Mouse (Mus musculus): ENCODE data around the gene Spock1.

The Spock1 gene

DNA sequence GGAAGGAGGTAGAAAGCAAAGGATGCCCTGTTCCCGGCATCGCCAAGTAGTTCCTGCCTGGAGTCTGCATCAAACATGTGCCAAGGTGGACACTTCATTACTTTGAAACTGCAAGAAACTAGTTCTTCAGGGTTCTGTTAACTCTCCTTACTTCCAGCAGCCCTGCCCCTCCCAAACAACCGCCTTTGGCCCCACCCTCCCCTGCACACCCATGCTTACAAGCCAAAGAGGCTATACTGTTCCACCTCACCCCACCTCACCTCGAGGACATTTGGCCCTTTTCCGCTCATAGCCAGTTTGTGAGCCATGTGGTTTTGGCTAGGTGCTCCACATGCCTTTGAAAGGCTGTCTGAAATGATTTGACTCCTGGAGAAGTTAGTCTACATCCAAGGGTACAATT, 211.4 kb downstream of the Spock1 start:
- ChIA-PET POLR2A (interaction anchor here in 1 of 4 experiments (0.7 kb wide), 1 partner anchor 11 kb away, joined by 4 read pairs; no protein-coding TSS in a partner anchor), CTCF (no interaction called here)

DNA sequence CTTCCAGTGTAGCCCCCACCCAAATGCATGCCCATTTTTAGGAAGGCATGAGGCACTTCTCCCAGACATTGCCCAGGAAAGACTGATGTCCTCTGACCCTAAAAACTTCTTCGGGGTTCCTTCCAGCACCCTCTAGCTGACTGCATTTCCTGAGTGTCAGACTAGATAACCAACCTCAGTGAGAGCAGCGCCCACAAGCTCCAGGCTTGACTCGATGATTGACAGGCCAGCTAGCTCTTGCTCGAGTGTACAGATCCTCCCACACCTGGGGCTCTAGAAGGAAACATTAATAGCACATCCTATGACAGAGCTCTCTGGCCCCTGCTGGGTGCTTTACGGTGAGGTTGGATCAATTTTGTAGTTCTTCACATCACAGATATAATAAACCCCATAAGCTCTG, 219.2 kb downstream of the Spock1 start:
- CTCF ChIA-PET = no interaction called here
- POLR2A ChIA-PET = no interaction called here

DNA sequence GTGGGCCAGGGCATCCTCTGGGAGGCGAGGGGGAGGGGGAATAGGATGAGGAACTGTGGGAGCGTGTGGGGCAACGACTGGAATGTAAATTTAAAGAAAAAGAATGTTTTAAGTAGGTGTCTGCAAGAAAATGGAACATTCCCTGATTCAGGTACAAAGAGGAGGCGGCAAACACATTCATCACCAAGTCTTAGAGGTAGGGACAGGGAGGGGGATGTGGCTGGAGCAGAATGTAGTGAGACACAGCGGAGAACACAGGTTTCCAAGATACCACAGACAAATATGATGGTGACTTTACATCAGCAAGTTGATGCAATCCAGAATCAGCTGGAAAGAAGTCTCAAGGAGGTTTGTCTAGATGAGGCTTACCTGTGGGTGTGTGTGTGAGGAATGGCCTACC, 221.7 kb downstream of the Spock1 start:
- ChIA-PET CTCF (no interaction called here), POLR2A (no interaction called here)

DNA sequence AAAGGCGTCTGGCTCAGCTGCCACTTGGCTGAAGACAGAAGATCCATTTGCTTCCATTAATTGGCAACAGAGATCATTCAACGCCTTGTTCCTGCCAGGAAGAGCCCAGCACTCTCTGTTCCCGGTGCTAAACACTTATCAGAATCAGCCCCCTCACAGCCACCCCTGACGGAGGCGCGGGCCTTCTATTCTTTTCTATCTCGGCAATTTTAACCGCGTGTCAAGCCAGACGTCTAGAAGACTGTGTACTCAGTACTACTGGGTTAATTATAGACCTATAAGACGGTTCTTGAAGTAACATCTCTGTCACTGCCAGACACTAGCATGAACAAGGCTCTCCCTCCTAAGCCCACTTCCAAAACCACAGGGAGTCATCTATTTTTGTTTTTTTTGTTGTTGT, 222.9 kb downstream of the Spock1 start:
- POLR2A ChIA-PET = no interaction called here
- CTCF ChIA-PET = no interaction called here

DNA sequence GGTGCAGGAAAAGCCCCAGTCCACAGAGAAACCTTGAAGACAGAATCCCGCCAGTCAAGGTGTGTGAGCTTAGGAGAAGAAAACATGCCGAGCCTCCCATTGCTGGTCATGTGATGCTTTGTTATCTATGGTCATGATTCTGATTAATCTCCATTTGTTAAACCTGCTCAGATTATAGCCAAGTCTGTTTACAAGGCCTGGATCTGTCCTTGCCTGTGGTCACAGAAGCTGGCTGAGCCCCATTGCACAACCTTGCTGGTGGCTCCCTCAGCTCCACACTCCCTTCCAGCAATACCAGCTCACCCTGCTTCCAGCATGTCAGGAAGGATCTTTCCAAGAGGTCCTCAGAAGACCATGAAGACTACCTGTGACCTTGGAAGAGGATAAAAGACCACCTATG, 228.5 kb downstream of the Spock1 start:
- CTCF ChIA-PET = interaction anchor here in 2 of 4 experiments (0.6 to 1.2 kb wide), 2 partner anchors 99 to 229 kb away, joined by 3 to 4 read pairs; partner anchors contain the start of gene Spock1 (in 1 of the 2)
- POLR2A ChIA-PET = interaction anchor here in 2 of 4 experiments (0.5 to 1.2 kb wide), 5 partner anchors 12 to 1638 kb away, joined by 3 read pairs; no protein-coding TSS in a partner anchor

DNA sequence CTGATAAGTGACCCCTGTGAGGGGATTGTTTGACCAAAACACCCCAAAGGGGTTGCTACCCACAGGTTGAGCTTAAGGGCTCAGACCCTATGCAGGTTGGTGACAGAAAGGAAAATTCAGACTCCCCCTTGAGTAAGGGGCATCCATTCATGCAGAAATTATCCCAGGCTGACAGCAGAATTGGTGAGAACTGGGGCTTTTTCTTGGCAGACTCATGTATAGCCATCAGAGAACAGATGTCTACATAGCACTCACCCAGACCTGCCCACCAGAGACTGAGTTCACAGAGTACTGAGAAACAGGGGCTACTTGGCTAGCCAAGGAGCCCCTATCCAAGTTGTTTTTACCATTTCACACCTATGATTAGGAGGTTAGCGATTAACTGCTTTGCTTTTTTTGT, 231.3 kb downstream of the Spock1 start:
- ChIA-PET CTCF (no interaction called here), POLR2A (no interaction called here)

DNA sequence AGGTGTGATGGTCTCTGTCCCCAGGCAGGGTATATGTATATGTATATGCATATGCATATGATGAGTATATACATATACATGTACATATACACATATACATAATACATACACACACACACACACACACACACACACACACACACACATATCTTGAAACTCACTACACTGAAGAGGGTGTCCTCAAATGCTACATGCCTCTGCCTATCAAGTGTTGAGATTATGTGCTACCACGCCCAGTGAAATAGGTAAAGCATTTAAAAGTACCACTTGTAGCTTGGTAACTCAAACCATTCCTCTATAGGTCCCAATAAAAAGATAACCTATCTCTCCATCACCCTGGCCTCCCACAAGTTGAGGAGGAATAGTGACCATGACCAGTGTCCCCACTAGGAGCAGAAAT, 234.7 kb downstream of the Spock1 start:
- ChIA-PET CTCF (no interaction called here), POLR2A (interaction anchor here in 1 of 4 experiments (0.6 kb wide), 1 partner anchor 257 kb away, joined by 3 read pairs; no protein-coding TSS in a partner anchor)

DNA sequence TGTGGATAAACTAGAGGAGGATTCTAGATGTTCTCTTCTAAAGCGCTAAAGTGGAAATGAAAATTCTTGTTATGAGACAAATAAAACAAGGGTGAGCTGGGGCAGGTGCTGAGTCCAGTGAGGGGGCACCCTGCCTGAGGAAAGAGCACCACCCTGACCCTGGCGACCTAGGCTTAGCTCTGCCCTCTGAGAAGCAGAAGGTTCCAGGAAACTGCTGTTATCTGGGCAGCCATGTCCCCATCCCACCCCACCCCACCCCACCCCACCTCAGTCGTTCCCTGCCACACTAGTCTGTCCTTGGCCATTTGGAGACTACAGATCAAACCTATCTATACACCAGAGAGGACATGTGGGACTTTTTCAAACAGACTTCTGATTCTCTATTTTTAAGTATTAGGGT, 235.4 kb downstream of the Spock1 start:
- ChIA-PET POLR2A (no interaction called here), CTCF (no interaction called here)

DNA sequence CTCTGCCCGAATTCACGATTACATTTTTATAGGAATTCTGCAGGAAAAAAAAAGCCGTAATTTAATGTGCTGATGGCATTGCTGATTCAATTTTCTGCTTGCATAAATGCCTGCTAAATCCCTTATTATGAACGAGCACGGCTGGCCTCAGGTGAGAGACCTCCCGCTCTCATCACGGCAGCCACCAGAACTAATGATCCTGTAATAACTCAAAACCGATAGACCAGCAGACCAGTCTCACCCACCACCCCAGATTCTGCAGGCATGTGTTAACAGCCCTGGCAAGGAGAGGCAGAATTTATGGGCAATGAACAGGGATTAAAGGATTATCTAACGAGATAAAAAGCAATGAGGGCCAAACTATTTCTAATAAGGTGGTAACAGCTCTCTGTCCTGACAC, 236.2 kb downstream of the Spock1 start:
- POLR2A ChIA-PET = no interaction called here
- CTCF ChIA-PET = no interaction called here

DNA sequence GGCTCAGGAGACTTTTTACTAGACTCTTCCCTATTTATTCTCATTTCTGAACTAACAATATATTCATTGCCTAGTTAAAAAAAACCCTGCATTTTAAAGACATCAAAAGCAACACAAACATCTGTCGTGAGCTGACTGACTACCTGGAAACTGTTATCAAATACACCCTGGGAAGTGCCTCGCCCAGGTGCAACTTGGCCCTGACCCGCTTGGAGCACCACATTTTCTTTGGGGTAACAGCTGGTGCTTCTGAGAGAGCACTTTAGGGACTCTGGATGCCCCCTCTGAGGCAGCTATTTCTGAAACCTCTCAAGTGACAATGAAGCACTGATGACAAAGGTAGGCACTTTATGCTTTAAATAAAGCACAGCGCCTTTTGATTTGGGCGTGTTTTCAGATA, 236.8 kb downstream of the Spock1 start:
- POLR2A ChIA-PET = no interaction called here

DNA sequence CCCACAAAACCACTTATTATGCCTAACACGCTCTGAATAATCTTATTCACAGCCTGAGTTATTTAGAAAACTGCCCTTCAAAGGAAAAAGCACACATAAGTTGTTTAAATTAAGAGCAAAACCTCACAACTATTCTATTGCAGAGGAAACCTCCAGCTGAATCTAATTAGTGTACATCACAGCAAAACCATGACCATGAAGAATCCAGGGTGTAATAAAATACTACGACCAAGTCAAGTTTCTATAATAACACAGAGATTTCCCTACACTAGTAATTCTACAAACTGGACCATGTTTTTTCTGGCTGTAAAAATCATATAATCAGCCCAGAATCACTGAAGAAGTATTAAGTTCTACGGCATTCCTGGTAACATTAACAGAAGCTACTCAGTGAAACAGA, 240.5 kb downstream of the Spock1 start:
- ChIA-PET POLR2A (interaction anchor here in 1 of 4 experiments (1.0 kb wide), 1 partner anchor 12 kb away, joined by 3 read pairs; no protein-coding TSS in a partner anchor), CTCF (no interaction called here)

More for the DNA sequence above, 236.8 kb downstream of the Spock1 start:
- CTCF ChIA-PET = no interaction called here

DNA sequence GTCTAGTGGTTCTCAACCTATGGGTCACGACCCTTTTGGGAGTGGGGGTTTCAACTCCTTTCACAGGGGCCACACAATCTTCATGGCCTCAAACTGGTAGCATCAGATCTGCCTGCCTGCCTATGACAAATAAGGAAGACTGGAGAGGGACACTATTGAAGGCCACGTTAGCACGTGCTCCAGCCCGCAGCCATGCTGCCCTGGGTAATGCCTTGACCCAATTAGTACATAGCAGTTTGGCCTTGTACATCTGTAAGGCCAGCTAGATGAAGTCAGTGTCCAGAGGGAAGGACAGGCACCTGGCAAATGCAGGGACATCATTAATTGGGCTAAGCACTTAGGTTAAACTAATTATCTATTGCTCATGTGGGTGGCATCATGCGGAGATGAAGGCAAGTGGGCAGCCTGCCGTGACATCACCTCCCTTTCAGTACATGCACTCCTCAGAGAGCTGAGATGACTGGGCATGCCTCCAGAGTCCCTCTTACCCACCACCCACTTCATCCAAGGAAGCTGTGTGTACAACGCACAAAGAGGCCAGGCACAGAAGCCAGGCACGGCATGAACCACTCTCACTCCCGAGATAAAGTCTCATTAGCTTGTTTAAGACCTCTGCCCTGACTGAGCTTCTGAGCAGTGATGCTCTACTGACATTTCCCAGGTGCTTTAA, 241.8 kb downstream of the Spock1 start:
- POLR2A ChIA-PET = no interaction called here
- CTCF ChIA-PET = no interaction called here

DNA sequence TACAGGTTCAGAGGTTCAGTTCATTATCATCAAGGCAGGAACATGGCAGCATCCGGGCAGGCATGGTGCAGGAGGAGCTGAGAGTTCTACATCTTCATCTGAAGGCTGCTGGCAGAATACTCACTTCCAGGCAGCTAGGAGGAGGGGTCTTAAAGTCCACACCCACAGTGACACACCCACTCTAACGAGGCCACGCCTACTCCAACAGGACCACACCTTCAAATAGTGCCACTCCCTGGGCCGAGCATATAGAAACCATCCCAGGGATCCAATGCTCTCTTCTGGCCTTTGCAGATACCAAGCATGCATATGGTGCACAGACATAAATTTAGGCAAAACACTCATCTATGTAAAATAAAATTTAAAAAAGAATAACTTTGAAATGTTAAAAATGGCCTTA, 245.6 kb downstream of the Spock1 start:
- POLR2A ChIA-PET = no interaction called here
- CTCF ChIA-PET = no interaction called here

DNA sequence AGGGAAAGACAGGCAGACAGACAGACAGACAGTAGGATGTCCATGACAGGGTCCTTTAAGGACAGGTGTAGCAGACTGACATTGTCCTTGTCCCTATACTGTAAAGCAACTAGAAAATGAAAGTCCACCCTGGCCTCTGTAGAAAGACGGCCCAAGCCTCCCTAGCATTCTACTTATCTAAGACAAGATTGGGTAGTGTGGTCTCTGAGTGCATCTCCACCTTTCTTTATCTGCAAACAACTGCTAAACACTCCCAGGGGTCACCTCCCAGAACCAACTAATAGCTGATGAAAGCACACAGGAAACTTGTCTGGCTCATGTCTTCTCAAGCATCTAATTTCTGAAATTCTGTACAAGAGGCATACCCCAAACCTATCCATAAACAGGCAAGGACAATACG, 247.6 kb downstream of the Spock1 start:
- ChIA-PET POLR2A (no interaction called here), CTCF (interaction anchor here in 1 of 4 experiments (0.6 kb wide), 1 partner anchor 1936 kb away, joined by 5 read pairs; no protein-coding TSS in a partner anchor)

DNA sequence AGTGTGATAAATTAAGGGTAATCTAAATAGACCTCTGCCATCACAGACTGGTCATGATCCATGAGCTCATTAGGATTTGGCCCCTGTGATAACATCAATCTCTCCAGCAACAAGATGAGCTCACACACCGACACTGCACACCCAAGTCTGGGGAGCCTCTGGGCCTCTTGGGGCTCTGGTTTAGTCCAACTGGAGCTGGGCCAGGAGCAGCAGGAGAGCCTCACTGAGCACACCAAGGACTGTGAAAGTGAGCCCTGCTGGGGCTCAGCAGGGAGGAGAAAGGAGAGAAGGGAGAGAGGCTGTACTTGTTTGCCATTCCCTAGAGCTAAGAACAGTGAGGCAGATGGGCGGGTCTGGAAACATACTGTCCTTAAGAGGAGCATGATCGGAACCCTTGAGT, 248.3 kb downstream of the Spock1 start:
- POLR2A ChIA-PET = no interaction called here
- CTCF ChIA-PET = no interaction called here

DNA sequence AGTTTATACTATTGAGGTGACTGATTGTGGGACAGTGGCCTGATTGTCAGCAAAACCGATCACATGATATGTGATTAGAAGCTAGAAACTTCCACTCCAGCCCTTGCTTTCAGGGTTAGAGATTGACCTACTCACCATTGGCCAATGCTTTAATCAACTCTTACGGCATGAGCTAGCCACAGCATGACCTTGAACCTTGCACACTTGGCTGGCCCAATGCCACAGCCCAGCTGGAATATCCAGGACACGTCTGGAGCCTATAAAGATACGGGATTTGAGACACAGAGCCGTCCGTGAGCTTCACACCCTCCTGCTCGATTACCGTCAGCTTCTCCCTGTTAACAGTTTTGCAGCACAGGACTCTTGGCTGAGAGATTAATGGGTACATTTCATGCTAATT, 251.5 kb downstream of the Spock1 start:
- ChIA-PET CTCF (interaction anchor here in 1 of 4 experiments (1.0 kb wide), 1 partner anchor 43 kb away, joined by 3 read pairs; no protein-coding TSS in a partner anchor), POLR2A (no interaction called here)

DNA sequence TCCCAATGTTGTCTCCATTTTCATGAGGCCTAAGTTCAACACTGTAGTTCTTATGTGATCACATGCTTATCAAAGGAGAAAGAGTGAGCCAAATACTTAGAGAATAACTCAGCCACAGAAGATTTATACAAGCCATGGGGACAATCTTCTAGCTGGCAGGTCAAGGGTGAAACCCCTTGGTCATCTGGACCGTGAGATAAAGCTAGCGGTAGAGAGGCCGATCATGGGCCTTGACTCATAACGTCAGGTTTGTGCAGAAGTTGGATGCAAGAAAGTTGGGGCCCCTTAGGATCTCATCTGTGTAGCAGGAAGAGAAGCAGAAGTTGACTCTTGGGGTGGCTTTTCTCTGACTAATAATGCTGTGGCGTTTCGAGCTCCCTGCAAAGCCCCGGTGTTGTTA, 253.8 kb downstream of the Spock1 start:
- ChIA-PET CTCF (interaction anchor here in 1 of 4 experiments (0.5 kb wide), 1 partner anchor 12 kb away, joined by 4 read pairs; no protein-coding TSS in a partner anchor), POLR2A (interaction anchor here in 2 of 4 experiments (0.5 kb wide), 2 partner anchors 140 to 1513 kb away, joined by 5 to 8 read pairs; no protein-coding TSS in a partner anchor)

DNA sequence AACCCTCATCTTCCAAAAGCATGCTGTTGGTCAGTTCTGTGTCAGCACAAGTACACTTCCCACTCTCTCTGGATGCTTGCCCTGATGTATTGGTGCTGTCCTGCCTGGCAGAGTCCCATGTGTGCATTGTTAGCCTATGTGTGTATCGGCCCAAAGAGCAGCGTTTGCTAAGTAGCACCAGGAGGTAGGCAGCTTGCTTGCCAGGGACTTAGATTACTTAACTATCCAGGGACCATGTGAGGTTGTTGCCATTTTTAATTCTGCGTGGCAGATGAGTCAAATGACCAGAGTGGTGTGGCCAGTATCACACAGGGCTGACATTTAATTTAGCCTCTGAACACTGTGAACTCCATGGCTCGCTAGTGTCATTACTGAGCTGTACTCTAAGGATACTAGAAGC, 256.9 kb downstream of the Spock1 start:
- ChIA-PET CTCF (no interaction called here), POLR2A (no interaction called here)

DNA sequence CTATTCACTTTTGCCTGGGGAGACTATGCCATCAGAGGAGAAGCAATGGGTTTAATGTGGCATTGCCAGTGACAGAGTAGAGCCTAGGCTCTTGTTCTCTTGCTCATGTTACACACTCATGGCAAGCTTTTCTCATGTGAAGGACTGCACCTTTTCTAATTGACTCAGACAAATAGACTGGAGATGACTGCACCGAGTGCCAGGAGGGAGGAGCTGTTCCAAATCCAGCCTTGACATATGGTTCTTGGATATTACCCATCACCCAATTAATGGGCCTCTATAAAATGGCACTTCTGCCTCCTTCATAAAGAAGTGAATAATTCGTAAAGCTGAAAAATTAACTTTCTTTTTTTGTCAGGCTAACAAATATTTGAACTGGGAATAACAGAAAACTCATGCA, 259.3 kb downstream of the Spock1 start:
- POLR2A ChIA-PET = no interaction called here
- CTCF ChIA-PET = no interaction called here

DNA sequence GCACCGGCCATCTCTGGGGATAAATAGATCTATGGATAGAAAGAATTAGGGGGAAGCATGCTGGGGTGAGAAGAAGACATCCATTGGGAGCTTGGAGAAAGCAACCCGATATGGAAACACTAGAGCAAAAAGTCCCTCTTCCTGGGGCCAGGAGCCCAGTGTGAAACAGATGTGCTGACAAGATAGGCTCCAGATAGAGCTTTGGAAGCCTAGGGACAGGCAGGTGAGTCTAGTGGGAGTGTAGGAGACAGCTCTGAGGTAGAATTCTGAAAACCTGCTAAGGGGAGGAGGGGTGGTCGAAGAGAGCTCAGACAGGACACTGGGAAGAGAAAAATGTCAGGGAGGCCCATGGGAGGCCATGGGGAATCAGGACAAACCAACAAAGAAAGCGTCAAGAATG, 260.7 kb downstream of the Spock1 start:
- CTCF ChIA-PET = no interaction called here
- POLR2A ChIA-PET = no interaction called here

DNA sequence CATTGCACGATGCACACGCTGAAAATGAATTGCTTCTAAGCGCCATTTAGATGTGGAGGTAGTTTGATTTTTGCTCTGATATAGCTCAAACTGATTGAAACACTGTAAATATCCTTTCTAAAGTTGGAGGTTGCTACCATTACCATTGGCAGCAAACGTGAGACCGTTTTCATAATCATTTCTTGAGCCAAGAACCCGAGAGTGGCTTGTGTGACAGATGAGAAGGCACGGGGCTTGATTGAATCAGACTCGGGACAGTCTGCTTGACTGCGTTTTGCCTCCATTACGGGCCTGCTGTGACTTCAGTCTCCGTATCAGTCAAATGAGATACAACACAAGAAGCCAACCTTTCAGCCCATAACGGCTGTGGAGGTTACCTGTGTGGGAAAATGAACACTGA, 265.1 kb downstream of the Spock1 start:
- CTCF ChIA-PET = no interaction called here
- POLR2A ChIA-PET = no interaction called here

DNA sequence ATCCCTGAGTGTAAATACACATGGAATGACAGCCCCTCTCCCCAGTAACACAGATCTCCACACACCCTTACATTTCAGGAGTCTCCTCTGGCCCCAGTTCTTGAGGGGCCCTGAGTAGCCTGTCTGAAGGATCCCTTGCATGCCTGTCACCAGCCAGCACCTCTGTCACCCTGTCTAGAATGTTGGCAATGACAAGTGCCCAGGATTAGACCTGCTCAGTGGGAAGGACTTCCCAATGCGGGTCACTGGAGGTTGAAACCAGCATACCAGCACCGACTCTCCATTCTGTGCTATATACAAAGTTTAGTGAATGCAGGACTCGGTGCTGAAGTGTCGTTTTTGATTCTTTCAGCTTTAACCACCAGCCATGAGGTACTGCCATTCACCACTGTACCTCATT, 266.5 kb downstream of the Spock1 start:
- CTCF ChIA-PET = interaction anchor here in 1 of 4 experiments (0.6 kb wide), 1 partner anchor 13 kb away, joined by 4 read pairs; no protein-coding TSS in a partner anchor
- POLR2A ChIA-PET = no interaction called here
